Mouse (Mus musculus) yolk sac, embryonic 10.5 days (tissue): ENCODE measurements at regions not wholly inside any gene's neighbourhood (a gene's known extent, or its start where the extent isn't known, plus 50 kb on each side); places are given as distances from the start of the nearest gene placed in this dataset.
A peak's percentile ranks its signal among the peaks of the same experiment; 100 is the strongest.

Experiments
- DNase-seq: peaks from one replicate; pipeline ENCODE4 v3.0.0-alpha.2; 2017; ENCODE audit warnings: low spot score

DNA sequence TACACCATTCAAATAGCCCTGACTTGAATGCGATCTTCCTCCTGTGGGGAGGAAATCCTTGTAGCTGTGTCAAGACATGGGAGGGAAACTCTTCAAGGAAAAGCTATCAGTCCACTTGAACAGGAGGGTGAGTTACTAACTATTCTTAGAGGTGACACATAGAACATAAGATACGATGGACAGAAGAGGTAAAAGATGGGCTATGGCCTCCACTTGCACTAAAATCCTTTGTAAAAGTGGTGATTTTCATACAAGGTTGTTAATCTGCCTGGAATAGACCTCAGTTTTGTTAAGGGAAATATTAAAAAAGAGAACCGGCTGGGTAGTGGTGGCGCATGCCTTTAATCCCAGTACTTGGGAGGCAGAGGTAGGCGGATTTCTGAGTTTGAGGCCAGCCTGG lies 102.1 kb upstream of the Cpm start:
- no peak for DNase-seq

DNA sequence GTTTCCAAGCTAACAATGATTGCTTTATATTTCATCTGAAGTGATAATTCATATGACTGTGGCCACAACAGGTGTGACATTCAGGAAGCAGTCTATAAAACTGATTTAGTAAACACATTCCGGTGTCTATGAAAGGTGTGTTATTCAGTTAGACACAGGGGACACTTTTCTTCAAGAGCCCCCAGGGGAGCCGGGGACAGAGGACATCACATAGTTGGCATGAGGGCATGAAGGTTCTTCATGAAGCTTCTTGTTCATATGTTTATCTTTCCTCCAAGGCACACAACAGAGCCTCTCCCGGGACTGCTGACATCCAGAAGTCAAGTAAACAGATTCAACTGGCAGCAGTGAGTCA lies 102.5 kb upstream of the Cpm start:
- no peak for DNase-seq

- DNase-seq, result no peak
These were observed 103.1 kb upstream of the Cpm start for GRCm38 (mm10) chr10:117526008-117526833.

GRCm38 (mm10) chr10:117525608-117526007 lies 103.7 kb upstream of the Cpm start:
- DNase-seq, result no peak

DNA sequence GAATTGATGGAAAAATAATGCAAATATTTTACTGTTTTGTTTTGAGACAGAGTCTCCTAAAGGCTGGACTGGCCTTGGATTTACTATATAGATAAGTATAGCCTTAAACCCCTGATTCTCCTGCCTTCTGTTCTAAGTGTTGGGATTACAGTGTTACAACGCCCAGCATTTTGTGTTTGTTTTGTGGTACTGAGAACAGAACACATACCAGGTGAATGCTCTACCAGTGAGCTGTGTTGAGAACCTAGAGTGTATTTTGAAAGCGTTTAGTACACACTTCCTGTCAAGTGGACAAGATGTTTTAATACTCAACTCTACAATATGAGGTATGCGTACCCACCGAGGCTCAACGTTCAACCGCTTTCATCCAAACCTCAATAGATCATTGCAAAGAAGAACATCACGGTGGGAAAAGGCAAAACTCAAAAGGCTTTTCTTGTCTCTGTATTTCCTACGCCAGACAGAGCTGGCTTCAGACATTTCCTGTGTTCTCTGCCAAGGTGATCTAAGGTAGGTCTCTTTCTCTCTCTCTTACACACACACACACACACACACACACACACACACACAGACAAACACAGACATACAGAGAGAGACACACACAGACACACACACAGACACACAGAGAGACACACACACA lies 104.3 kb upstream of the Cpm start:
- DNase-seq, result no peak

GRCm38 (mm10) chr10:117524101-117524500 lies 105.2 kb upstream of the Cpm start:
- DNase-seq, result no peak

DNA sequence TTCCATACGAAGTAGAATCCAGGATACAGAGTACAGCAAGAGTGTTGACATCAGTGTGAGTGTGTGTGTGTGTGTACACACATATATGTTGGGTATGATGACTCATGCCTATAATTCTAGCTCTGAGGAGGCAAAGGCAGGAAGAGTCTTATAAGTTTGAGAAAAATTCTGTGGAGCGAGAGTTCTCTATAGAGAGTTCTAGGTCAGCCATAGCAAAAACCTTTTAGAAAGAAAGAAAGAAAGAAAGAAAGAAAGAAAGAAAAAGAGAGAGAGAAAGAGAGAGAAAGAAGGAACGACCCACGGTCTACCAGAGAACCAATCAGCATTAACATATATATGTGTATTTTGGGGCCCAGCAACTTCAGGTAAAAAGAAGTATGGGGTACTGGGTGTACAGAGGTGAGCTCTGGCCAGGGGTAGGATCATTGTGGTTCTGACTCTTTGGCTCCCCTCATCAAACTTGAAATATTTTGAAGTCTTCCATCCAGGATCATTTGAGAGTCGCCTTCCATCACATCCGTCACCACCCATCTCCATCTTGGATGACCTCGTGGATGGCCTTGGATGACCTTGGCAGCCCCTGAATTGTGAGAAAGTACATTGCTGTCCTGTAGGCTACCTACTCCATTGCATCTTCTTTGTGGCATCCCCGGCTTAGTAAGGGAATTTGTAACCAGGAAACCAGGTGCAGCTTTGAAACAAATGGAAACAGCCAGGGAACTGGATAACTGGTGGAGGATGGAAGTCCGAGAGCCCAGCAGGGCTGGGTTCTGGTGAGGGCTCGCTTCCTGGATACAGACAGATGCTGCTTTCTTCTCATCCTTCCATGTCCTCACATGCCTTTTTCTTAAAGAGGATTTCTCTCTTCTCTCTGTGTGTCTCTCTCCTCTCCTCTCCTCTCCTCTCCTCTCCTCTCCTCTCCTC lies 106.1 kb upstream of the Cpm start:
- DNase-seq, result no peak

GRCm38 (mm10) chr10:117522373-117522772 lies 106.9 kb upstream of the Cpm start:
- no peak for DNase-seq

GRCm38 (mm10) chr10:117521315-117522270 lies 107.7 kb upstream of the Cpm start:
- DNase-seq, result no peak

DNA sequence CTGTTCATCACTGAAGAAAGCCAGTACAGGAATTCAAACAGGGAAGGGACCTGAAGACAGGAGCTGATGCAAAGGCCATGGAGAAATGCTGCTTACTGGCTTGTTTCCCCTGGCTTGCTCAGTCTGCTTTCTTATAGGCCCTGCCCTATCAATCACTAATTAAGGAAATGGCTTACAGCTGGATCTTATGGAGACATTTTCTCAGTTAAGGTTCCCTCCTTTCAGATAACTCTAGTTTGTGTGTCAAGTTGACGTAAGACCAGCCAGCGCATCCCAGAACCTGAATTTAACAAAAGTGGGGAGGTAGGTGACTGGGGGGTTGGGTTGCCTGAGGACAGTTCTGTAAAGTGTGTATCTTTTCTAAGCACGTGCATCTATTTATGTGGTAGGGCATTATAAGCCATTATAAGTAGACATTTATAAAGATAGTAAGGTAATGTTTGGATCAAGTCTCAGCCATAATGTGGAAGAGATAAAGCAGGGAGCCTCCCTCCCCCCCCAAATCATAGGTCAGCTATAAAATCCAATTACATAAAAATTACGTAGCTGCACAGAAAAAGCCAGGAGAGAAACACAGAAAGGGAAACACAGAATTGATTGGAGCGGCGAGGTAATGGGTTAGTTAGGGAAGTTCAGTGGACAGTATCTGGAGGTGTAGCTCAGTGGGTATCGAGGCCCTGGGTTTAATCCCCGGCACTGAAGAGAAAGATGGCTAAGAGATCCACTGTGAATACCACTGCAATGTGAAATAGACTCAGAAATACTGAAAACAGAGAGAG lies 108.6 kb upstream of the Cpm start:
- no peak for DNase-seq

DNA sequence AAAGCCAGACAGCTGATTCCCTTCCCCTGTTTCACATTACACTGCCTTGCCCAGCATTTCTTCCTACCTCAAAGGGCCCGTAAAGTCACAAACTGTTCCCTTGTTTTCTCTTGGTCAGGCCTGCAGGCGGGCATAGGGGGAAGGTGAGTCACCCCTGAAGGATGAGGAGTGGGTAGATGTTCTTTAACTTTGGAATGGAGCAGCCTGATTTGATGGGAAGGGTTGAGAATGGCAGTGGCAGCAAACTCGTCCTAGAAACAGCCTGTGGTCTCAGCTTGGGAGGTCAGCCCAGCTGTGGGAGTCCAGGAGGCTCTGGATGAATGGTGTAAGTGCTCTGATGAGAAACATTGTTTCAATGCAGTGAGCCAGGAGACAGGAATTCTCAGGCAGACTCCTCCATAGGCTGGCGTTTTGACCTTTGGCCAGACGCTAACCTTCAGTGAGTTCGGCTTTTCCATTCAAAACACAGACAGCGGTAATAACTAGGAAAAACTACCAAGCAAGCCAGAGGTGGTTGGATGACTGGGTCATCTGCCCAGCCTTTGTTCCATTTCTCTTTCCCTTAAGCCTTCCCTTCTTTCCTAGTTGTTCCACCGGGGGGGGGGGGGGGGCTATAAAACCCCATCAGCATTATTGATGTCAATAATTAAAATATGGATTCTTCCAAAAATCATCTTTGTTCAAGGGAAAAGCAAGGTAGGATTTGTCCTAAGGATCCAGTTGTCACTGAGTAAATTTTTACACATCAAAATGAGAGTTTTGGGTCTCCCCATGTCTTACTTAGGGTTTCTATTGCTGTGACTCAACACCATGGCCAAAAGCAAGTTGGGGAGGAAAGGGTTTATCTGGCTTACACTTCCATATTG lies 109.4 kb upstream of the Cpm start:
- peak; percentile 65 for DNase-seq

GRCm38 (mm10) chr10:117518793-117519669 lies 110.3 kb upstream of the Cpm start:
- DNase-seq, result no peak

DNA sequence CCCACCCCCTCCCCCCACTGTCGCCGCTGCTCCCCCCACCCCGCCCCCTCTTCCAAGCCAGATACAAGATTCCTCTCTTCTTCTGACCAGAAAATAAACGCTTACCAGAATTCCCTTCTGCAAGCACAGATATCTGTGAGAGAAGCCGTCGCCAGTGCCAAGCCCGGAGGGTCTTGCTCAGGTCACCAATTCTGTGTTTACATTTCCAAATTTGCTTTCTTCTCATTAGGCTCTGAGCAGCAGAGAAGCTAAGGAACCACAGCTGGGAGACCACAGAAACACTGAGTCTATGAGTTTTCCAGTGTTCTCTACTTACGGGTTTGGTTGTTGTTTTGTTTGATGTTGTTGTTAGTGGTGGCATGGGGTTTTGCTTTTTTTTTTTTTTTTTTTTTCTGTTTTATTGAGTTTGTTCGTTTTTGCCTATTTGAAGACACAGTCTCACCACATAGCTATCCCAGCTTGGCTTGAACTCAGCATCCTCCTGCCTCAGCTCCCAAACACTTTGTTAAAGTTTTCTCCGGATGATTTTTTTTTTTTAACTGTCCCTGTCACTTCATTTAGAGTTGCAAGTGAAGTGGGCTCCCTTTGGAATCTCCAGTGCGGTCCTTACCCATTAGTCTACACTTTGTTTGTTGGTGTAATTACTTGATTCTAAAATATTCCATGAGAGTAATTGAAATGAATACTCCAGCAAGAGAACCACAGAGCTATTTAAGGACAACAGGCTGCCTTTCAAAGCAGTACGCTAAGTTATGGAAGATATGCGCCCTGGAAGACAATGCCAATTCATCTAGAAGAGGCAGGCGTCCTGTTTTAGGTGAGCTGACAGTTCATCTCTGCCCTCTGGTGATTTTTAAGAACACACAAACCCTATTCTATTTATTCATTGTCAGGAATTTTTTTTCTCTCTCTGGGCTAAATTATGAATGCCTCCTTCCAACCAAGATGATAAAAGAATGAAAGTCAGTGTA lies 111.2 kb upstream of the Cpm start:
- DNase-seq, result no peak

- no peak for DNase-seq
These were observed 112.1 kb upstream of the Cpm start for GRCm38 (mm10) chr10:117517071-117517714.

DNA sequence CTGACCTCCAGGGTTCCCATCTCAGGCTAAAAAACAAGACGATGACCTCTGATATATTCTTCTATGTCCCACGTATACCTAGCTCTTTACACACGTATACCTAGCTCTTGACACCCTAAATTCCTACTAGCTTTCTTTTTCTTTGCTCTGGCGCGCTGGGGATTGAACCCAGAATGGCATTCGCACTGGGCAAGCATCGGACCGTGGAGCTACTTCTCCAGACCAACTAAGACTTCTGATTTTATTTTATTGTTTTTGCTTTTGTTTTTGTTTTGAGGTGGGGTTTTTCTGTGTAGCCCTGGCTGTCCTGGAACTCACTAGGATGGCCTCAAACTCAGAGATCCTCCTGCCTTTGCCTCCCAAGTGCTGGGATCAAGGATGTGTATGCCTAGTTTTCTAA lies 112.8 kb upstream of the Cpm start:
- DNase-seq, result no peak

DNA sequence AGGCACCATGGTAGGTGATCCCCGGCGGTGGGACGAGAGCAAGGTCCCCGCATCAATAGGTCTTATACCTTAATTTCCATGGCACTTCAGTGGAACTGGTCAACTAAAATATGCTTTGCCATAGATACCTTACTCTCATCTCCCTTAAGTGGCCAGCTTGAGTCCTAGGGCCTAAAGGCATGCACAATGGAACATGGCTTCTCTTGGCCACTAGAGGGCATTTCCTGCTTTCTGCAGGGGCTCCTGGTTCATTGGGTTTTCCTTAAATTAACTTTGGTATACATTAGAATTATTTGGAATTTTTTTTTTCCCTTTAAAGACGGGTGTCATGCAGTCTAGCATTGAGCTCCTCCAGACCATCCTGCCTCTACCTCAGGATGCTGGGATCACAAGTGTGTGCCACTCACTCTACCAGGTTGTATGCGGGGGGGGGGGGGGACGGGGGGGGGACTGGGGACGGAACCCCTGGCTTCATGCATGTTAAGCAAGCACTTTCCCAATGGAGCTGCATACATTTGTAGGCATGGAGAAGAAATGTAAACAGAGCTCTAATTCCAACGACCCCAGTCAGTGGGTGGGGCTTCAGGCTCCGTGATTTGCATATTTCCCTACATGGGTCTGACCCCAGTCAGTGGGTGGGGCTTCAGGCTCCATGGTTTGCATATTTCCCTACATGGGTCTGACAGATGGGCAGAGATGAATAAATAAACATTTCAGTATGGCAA lies 113.4 kb upstream of the Cpm start:
- DNase-seq, result no peak
